Mouse (Mus musculus) embryonic fibroblast, embryonic 13.5 days (primary cell): ENCODE results near the gene Hist1h1d.
"Not testable (repeated sequence)": the region's sequence is repeated elsewhere in the genome, so short reads cannot be mapped to it uniquely, and the experiment has no call there.

Source experiments
- CTCF ChIP-seq: IDR thresholded peaks from 2 replicates; pipeline ENCODE4 v1.5.1; 2011; ENCODE audit warnings: mild to moderate bottlenecking, control low read depth, low read length, moderate library complexity, borderline replicate concordance; ENCODE audit not compliant: insufficient read depth
- POLR2A ChIP-seq: IDR thresholded peaks from 2 replicates; pipeline ENCODE4 v1.6.1; 2011; ENCODE audit warnings: low read depth, mild to moderate bottlenecking, control low read depth, low read length, moderate library complexity

- not testable (repeated sequence) for TF ChIP-seq CTCF
- peak; percentile 94 for TF ChIP-seq POLR2A
Measured at GRCm38 (mm10) chr13:23535137-23536075, 17.7 kb upstream of the Hist1h1d start, which contains the start of gene Hist1h3g.
